ENCODE assay signal across 5 mouse cellular contexts in genomic region chr4:149119978-149120562, GRCm38 (mm10). TPM values are rescaled to one million over a fixed set of nuclear protein-coding genes. Genes with fewer than 3 reads are reported as not detected.
"Had no signal": no experiment of that assay in that cellular context is flagged by ENCODE, and none has a peak within 500 bp of the region (broad histone marks: within the 10 kb centered on the region; RNA-seq: fewer than 3 reads in every experiment).

No protein-coding gene starts in this region.

RNA-seq across cellular contexts. Expression of gene Cort, which starts 6.5 kb away (rescaled TPM):
- total RNA-seq: liver, adult 2 months had no signal
- polyA plus RNA-seq: liver, adult 2 months; lung, embryonic 14.5 days; macrophage; neural tube, embryonic 15.5 days; thymus, postnatal 0 days had no signal
